8 mouse cellular contexts compared by ENCODE assay signal in the genomic region with DNA sequence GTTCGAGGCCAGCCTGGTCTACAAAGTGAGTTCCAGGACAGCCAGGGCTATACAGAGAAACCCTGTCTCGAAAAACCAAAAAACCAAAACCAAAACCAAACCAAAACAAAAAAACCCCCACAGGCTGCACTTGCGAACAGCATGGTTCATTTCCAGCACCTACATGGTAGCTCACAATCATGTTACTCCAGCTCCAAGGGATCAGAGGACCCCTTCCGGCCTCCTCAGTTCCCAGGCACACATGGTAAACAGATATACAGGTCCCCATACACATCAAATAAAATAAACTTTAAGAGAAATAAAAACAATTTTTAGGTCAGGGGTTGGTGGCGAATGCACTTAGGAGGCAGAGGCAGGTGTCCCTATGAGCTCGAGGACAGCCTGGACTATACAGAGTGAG. TPM values are rescaled to one million over a fixed set of nuclear protein-coding genes. Genes with fewer than 3 reads are reported as not detected.
DNase-seq lines count a peak whose midpoint lies in the region; ATAC-seq and TF ChIP-seq lines count a peak whose summit lies in the region.

No protein-coding gene starts in this region.

- no peaks in the 10 kb centered on the region for H3K27me3 ChIP-seq in kidney, embryonic 14.5 days (ENCODE audit: control insufficient read depth, insufficient read depth, low read length)
- no peaks in the 10 kb centered on the region for H3K27me3 ChIP-seq in hindbrain, postnatal 0 days (ENCODE audit: insufficient read depth, low read length)
- no peaks in the 10 kb centered on the region for H3K27me3 ChIP-seq in myocyte (ENCODE audit: control insufficient read depth, insufficient read depth, insufficient read length)

- H3K4me2 ChIP-seq in kidney, embryonic 14.5 days (replicated peaks; ENCODE audit: low read depth, low read length), result peak overlapping the region; percentile 61
- peak overlapping the region; percentile 90 for H3K4me2 ChIP-seq in hindbrain, postnatal 0 days (ENCODE audit: low read depth, low read length)
- H3K4me2 ChIP-seq in myocyte (ENCODE audit: low read depth), result peak overlapping the region; percentile 94

- peak overlapping the region; percentile 100; the same call in 1 of the 2 replicates for H3K9ac ChIP-seq in kidney, embryonic 14.5 days (ENCODE audit: low read depth, low read length)
- no peak overlapping the region for H3K9ac ChIP-seq in hindbrain, postnatal 0 days (replicated peaks; ENCODE audit: low read length)

- ATAC-seq in kidney, embryonic 14.5 days (ENCODE audit: low FRiP score, low TSS enrichment), result no peak
- no peak for ATAC-seq in hindbrain, postnatal 0 days

- H3K79me2 ChIP-seq in myocyte (ENCODE audit: control insufficient read depth, insufficient read depth), result peaks cover 50% of the 10 kb centered on the region

- H3K27ac ChIP-seq in kidney, embryonic 14.5 days (ENCODE audit: low read depth, low read length), result peak overlapping the region; percentile 74; the same call in 1 of the 2 replicates
- H3K27ac ChIP-seq in hindbrain, postnatal 0 days, result peak overlapping the region; percentile 41; the same call in 1 of the 2 replicates

- no peak for DNase-seq in kidney, adult 11 months
- peak; percentile 43 for DNase-seq in T-cell, adult 2 months (ENCODE audit: low spot score)
- DNase-seq in hindbrain, postnatal 0 days (ENCODE audit: low spot score), result no peak
- DNase-seq in adrenal gland, postnatal 25 days, result no peak
- no peak for DNase-seq in ovary, postnatal 14 days (ENCODE audit: low spot score)
- no peak for DNase-seq in gastrocnemius, postnatal 25 days

- peaks cover 36% of the 10 kb centered on the region for H3K4me1 ChIP-seq in kidney, embryonic 14.5 days (ENCODE audit: control insufficient read depth, insufficient read depth, low read length)
- 0 out of 2 replicates have a peak, but pooled peaks cover 8% of the 10 kb centered on the region for H3K4me1 ChIP-seq in hindbrain, postnatal 0 days (ENCODE audit: insufficient read depth, low read length)

- TF ChIP-seq CTCF in hindbrain, postnatal 0 days (IDR thresholded peaks at IDR 0.05; ENCODE audit: low read depth), result no peak

- WGBS in kidney, embryonic 14.5 days, result 66% methylated on average over 6 of the region's 6 CpGs
- 68% methylated on average over 6 of the region's 6 CpGs for WGBS in hindbrain, postnatal 0 days

- peak overlapping the region; percentile 100 for H3K4me3 ChIP-seq in kidney, embryonic 14.5 days (ENCODE audit: low read length)
- peak overlapping the region; percentile 94; the same call in 1 of the 2 replicates for H3K4me3 ChIP-seq in hindbrain, postnatal 0 days (ENCODE audit: low read length)
- peak overlapping the region; percentile 98 for H3K4me3 ChIP-seq in myocyte

- H3K9me3 ChIP-seq in kidney, embryonic 14.5 days (ENCODE audit: control insufficient read depth, low read length), result no peaks in the 10 kb centered on the region
- no peaks in the 10 kb centered on the region for H3K9me3 ChIP-seq in hindbrain, postnatal 0 days (ENCODE audit: low read length)

- peaks cover 9% of the 10 kb centered on the region for H3K36me3 ChIP-seq in kidney, embryonic 14.5 days (ENCODE audit: control insufficient read depth, insufficient read depth, low read length)
- no peaks in the 10 kb centered on the region for H3K36me3 ChIP-seq in hindbrain, postnatal 0 days (ENCODE audit: insufficient read depth, low read length)
- peaks cover 4% of the 10 kb centered on the region for H3K36me3 ChIP-seq in myocyte (ENCODE audit: control insufficient read depth, insufficient read depth)

- no peak for TF ChIP-seq POLR2A in myocyte (IDR thresholded peaks at IDR 0.05; ENCODE audit: insufficient read length, low read depth)

- no peak overlapping the region for H3ac ChIP-seq in myocyte (ENCODE audit: control insufficient read depth, insufficient read length)

TF ChIP-seq in myocyte, 11 proteins besides CTCF, POLR2A, EP300 and RAD21:
- TF ChIP-seq TCF12 (IDR thresholded peaks at IDR 0.05; ENCODE audit: insufficient read depth, poor library complexity, severe bottlenecking), result no peak
- TF ChIP-seq REST (IDR thresholded peaks at IDR 0.05; ENCODE audit: insufficient read depth, insufficient read length), result no peak
- TF ChIP-seq SRF (IDR thresholded peaks at IDR 0.05; ENCODE audit: control insufficient read depth, insufficient read length, low read depth), result no peak
- no peak for TF ChIP-seq MYOD1 (IDR thresholded peaks at IDR 0.05; ENCODE audit: control insufficient read depth in 1 of 3, insufficient read length in 2 of 3, low read depth in 2 of 3)
- no peak for TF ChIP-seq TCF3 (IDR thresholded peaks at IDR 0.05; ENCODE audit: insufficient read length, low read depth)
- TF ChIP-seq MYOG (IDR thresholded peaks at IDR 0.05; ENCODE audit: control insufficient read depth in 1 of 3, insufficient read depth in 1 of 3, insufficient read length in 2 of 3, low read depth in 2 of 3), result no peak
- no peak for TF ChIP-seq E2F4 (IDR thresholded peaks at IDR 0.05; ENCODE audit: insufficient read depth)
- TF ChIP-seq POLR2AphosphoS2 (IDR thresholded peaks at IDR 0.05; ENCODE audit: insufficient read length, low read depth), result no peak
- TF ChIP-seq CEBPB (IDR thresholded peaks at IDR 0.05; ENCODE audit: insufficient read depth, poor library complexity, severe bottlenecking), result no peak
- TF ChIP-seq USF1 (IDR thresholded peaks at IDR 0.05; ENCODE audit: low read depth), result no peak
- no peak for TF ChIP-seq MAX (IDR thresholded peaks at IDR 0.05; ENCODE audit: low read depth)

RNA-seq across cellular contexts. Expression of a gene that starts 1.9 kb away (rescaled TPM):
- 28.2 and 29.1 TPM in 2 replicates for polyA plus RNA-seq in kidney, embryonic 14.5 days (2014; fragmentation: Nextera tagmentation; extraction: Ambion mirVana)
- 52.9 and 56.2 TPM in 2 replicates for total RNA-seq in hindbrain, postnatal 0 days (2014; rRNA removed)
- polyA plus RNA-seq in hindbrain, postnatal 0 days (2015; fragmentation: Nextera tagmentation; extraction: Ambion mirVana), result 22.3 and 22.7 TPM in 2 replicates
- 25.8 TPM for polyA plus RNA-seq in myocyte (2012; fragmentation: generic; extraction: Trizol)
- 126 and 145 TPM in 2 replicates for total RNA-seq in adrenal gland, postnatal 25 days (2021)
- 10 to 100 TPM; 55.1 to 59.4 TPM for total RNA-seq in gastrocnemius, postnatal 25 days (2021)

RNA-seq across cellular contexts. Expression of a gene that starts 41.1 kb away (rescaled TPM):
- not detected in 2 replicates for polyA plus RNA-seq in kidney, embryonic 14.5 days (2014; fragmentation: Nextera tagmentation; extraction: Ambion mirVana)
- total RNA-seq in hindbrain, postnatal 0 days (2014; rRNA removed), result not detected in 2 replicates
- polyA plus RNA-seq in hindbrain, postnatal 0 days (2015; fragmentation: Nextera tagmentation; extraction: Ambion mirVana), result not detected in 2 replicates
- polyA plus RNA-seq in myocyte (2012; fragmentation: generic; extraction: Trizol), result 0.01 TPM
- total RNA-seq in adrenal gland, postnatal 25 days (2021), result 0.18 TPM in 1 of 2 replicates, not detected in the other
- not detected for total RNA-seq in gastrocnemius, postnatal 25 days (2021)
